Mouse (Mus musculus) midbrain, postnatal 0 days (tissue): ENCODE measurements around the gene Gcm1. TPM values are rescaled to one million over a fixed set of nuclear protein-coding genes. Genes with fewer than 3 reads are reported as not detected.

ENCODE experiments used
- ATAC-seq: fragments of 200-750 bp; cut with Nextera tagmentation; 2 replicates; pipeline ENCODE4 v1.8.0; 2017; ENCODE audit warnings: moderate number of reproducible peaks, mild to moderate bottlenecking, moderate TSS enrichment, moderate library complexity; ENCODE audit not compliant: low FRiP score
- DNase-seq: peaks from one replicate; pipeline ENCODE4 v3.0.0-alpha.2; 2015; ENCODE audit warnings: low spot score
- H3K27ac ChIP-seq: fragments of 300-500 bp; sonication (generic); 2 replicates; pipeline ENCODE4 v1.5.1; 2014; ENCODE audit warnings: low read depth, mild to moderate bottlenecking, low read length, mixed read lengths
- H3K27me3 ChIP-seq: fragments of 300-500 bp; sonication (generic); 2 replicates; pipeline ENCODE4 v1.6.1; 2014; ENCODE audit warnings: low read length, control low read depth, mixed read lengths; ENCODE audit not compliant: insufficient read depth
- H3K36me3 ChIP-seq: fragments of 300-500 bp; sonication (generic); 2 replicates; pipeline ENCODE4 v1.6.1; 2014; ENCODE audit warnings: low read length, control low read depth, mixed read lengths; ENCODE audit not compliant: insufficient read depth
- H3K4me1 ChIP-seq: fragments of 300-500 bp; sonication (generic); 2 replicates; pipeline ENCODE4 v1.6.1; 2014; ENCODE audit warnings: mild to moderate bottlenecking, control low read depth, antibody characterized with exemption, low read length, mixed read lengths; ENCODE audit not compliant: insufficient read depth
- H3K4me2 ChIP-seq: fragments of 300-500 bp; sonication (generic); 2 replicates; pipeline ENCODE4 v1.6.1; 2014; ENCODE audit warnings: low read depth, mild to moderate bottlenecking, low read length, mixed read lengths; ENCODE audit not compliant: poor library complexity, severe bottlenecking
- H3K4me3 ChIP-seq: fragments of 300-500 bp; sonication (generic); 2 replicates; pipeline ENCODE4 v1.5.1; 2014; ENCODE audit warnings: low read depth, mild to moderate bottlenecking, low read length, moderate library complexity
- H3K9ac ChIP-seq: fragments of 300-500 bp; sonication (generic); replicated peaks from 2 replicates; pipeline ENCODE4 v1.6.1; 2014; ENCODE audit warnings: mild to moderate bottlenecking, low read length, moderate library complexity, mixed read lengths; ENCODE audit not compliant: poor library complexity, severe bottlenecking
- H3K9me3 ChIP-seq: fragments of 300-500 bp; sonication (generic); 2 replicates; pipeline ENCODE4 v1.6.1; 2016; ENCODE audit warnings: low read length, control low read depth
- CTCF ChIP-seq: IDR thresholded peaks from 2 replicates; pipeline ENCODE4 v1.5.1; 2016; ENCODE audit warnings: antibody characterized with exemption, mild to moderate bottlenecking
- WGBS: fragments of 180-500 bp; shearing (Covaris S2); extraction: QIAGEN DNeasy Blood & Tissue Kit; methylation state at CpG from one replicate; pipeline ENCODE4 v1.1.7; 2014; 5-methylcytosine and 5-hydroxymethylcytosine counted together
- polyA plus RNA-seq: library from polyadenylated mRNA; unstranded; fragments of >200 nt; fragmentation: Nextera tagmentation; extraction: Ambion mirVana; gene quantifications from 2 replicates; pipeline ENCODE4 v1.2.1, GENCODE M21; 2015
- total RNA-seq: library from RNA; depleted of rRNA; stranded (reverse); fragments of >200 nt; gene quantifications from 2 replicates; pipeline ENCODE4 v1.2.3, GENCODE M21; 2014

The Gcm1 gene
- total and polyA plus RNA-seq, 2 experiments from 2014 or later = not detected

GRCm38 (mm10) chr9:78084341-78084740, 32.6 kb downstream of the Gcm1 start:
- ATAC-seq (no peak), DNase-seq (no peak)
- no peak overlapping the region for H3K4me3 ChIP-seq
- peaks cover 42% of the 10 kb centered on the region for H3K36me3 ChIP-seq
- H3K9ac ChIP-seq = no peak overlapping the region
- no peaks in the 10 kb centered on the region for H3K4me1 ChIP-seq
- no peak overlapping the region for H3K4me2 ChIP-seq
- no peaks in the 10 kb centered on the region for H3K27me3 ChIP-seq
- TF ChIP-seq CTCF = no peak
- no peak overlapping the region for H3K27ac ChIP-seq
- no peaks in the 10 kb centered on the region for H3K9me3 ChIP-seq
- 93% methylated on average over 4 of the region's 4 CpGs for WGBS

- Histone ChIP-seq H3K27me3 (no peaks in the 10 kb centered on the region), H3K4me2 (no peak overlapping the region), H3K9ac (no peak overlapping the region), H3K9me3 (no peaks in the 10 kb centered on the region), H3K27ac (no peak overlapping the region), H3K4me1 (no peaks in the 10 kb centered on the region), H3K4me3 (no peak overlapping the region), H3K36me3 (peaks cover 51% of the 10 kb centered on the region)
- WGBS = 87% methylated on average over 14 of the region's 14 CpGs
- no peak for DNase-seq
- no peak for TF ChIP-seq CTCF
- no peak for ATAC-seq
These were observed 34.1 kb downstream of the Gcm1 start for GRCm38 (mm10) chr9:78085722-78086287.

GRCm38 (mm10) chr9:78087751-78088150, 36.0 kb downstream of the Gcm1 start:
- Histone ChIP-seq H3K9me3 (no peaks in the 10 kb centered on the region), H3K4me3 (no peak overlapping the region), H3K4me1 (no peaks in the 10 kb centered on the region), H3K36me3 (peaks cover 47% of the 10 kb centered on the region), H3K27ac (no peak overlapping the region), H3K9ac (no peak overlapping the region), H3K4me2 (no peak overlapping the region), H3K27me3 (no peaks in the 10 kb centered on the region)
- no peak for DNase-seq
- 82% methylated on average over 9 of the region's 9 CpGs for WGBS
- no peak for TF ChIP-seq CTCF
- ATAC-seq = no peak

GRCm38 (mm10) chr9:78088521-78088920, 36.8 kb downstream of the Gcm1 start:
- no peak for TF ChIP-seq CTCF
- WGBS = 67% methylated on average over 4 of the region's 4 CpGs
- peak; percentile 50; the same call in 1 of the 2 replicates for ATAC-seq
- Histone ChIP-seq H3K4me2 (no peak overlapping the region), H3K27me3 (no peaks in the 10 kb centered on the region), H3K27ac (no peak overlapping the region), H3K9me3 (no peaks in the 10 kb centered on the region), H3K9ac (no peak overlapping the region), H3K4me3 (no peak overlapping the region), H3K36me3 (peaks cover 46% of the 10 kb centered on the region), H3K4me1 (no peaks in the 10 kb centered on the region)
- DNase-seq = peak; percentile 6

- ATAC-seq (no peak), DNase-seq (no peak)
- H3K4me3 ChIP-seq = no peak overlapping the region
- no peaks in the 10 kb centered on the region for H3K27me3 ChIP-seq
- no peak overlapping the region for H3K9ac ChIP-seq
- 78% methylated on average over 7 of the region's 7 CpGs for WGBS
- TF ChIP-seq CTCF = no peak
- no peaks in the 10 kb centered on the region for H3K4me1 ChIP-seq
- H3K4me2 ChIP-seq = no peak overlapping the region
- peaks cover 42% of the 10 kb centered on the region for H3K36me3 ChIP-seq
- no peak overlapping the region for H3K27ac ChIP-seq
- H3K9me3 ChIP-seq = no peaks in the 10 kb centered on the region
These were observed 37.2 kb downstream of the Gcm1 start for GRCm38 (mm10) chr9:78088971-78089370.

- Histone ChIP-seq H3K4me2 (no peak overlapping the region), H3K9ac (no peak overlapping the region), H3K9me3 (no peaks in the 10 kb centered on the region), H3K36me3 (peaks cover 39% of the 10 kb centered on the region), H3K4me3 (no peak overlapping the region), H3K27me3 (no peaks in the 10 kb centered on the region), H3K27ac (no peak overlapping the region), H3K4me1 (no peaks in the 10 kb centered on the region)
- ATAC-seq (no peak), DNase-seq (no peak)
- TF ChIP-seq CTCF = no peak
- WGBS = 55% methylated on average over 1 of the region's 1 CpGs
These were observed 38.2 kb downstream of the Gcm1 start for GRCm38 (mm10) chr9:78089906-78090305.
